Mouse (Mus musculus) ES-E14 (cell line): ENCODE measurements around the gene BC051665. TPM values are rescaled to one million over a fixed set of nuclear protein-coding genes. Genes with fewer than 3 reads are reported as not detected.
A peak's percentile ranks its signal among the peaks of the same experiment; 100 is the strongest.

ENCODE experiments used
- DNase-seq: peaks from one replicate; pipeline ENCODE4 v3.0.0-alpha.2; 2013; ENCODE audit warnings: low read depth, low spot score
- H3K27ac ChIP-seq: 2 replicates; pipeline ENCODE4 v1.5.1; 2012; ENCODE audit warnings: low read depth, mild to moderate bottlenecking, low read length, moderate library complexity, mixed read lengths; ENCODE audit not compliant: poor library complexity, insufficient read depth, severe bottlenecking
- H3K36me3 ChIP-seq: 2 replicates; pipeline ENCODE4 v1.6.1; 2012; ENCODE audit warnings: mild to moderate bottlenecking, low read length, moderate library complexity, mixed read lengths; ENCODE audit not compliant: control insufficient read depth, poor library complexity, insufficient read depth, severe bottlenecking
- H3K4me1 ChIP-seq, 2 experiments: fragments of 150-350 bp in 1 of 2; sonication (generic) in 1 of 2; 2 replicates each; pipeline ENCODE4 v1.6.1; 2012; ENCODE audit warnings: low read length in 2 of 2, mild to moderate bottlenecking in 1 of 2, mixed read lengths in 1 of 2; ENCODE audit not compliant: control insufficient read depth in 2 of 2, insufficient read depth in 2 of 2, poor library complexity in 1 of 2
- H3K4me3 ChIP-seq, 2 experiments: fragments of 150-350 bp in 1 of 2; sonication (generic) in 1 of 2; 2 replicates each; pipeline ENCODE4 v1.5.1; 2012; ENCODE audit warnings: low read length in 2 of 2, low read depth in 1 of 2, mild to moderate bottlenecking in 1 of 2, mixed read lengths in 1 of 2; ENCODE audit not compliant: insufficient read depth in 1 of 2, poor library complexity in 1 of 2, severe bottlenecking in 1 of 2
- H3K9ac ChIP-seq: 2 replicates; pipeline ENCODE4 v1.6.1; 2012; ENCODE audit warnings: low read depth, mild to moderate bottlenecking, low read length, mixed read lengths; ENCODE audit not compliant: poor library complexity, insufficient read depth, severe bottlenecking
- H3K9me3 ChIP-seq: fragments of 150-350 bp; sonication (generic); 2 replicates; pipeline ENCODE4 v1.6.1; 2012; ENCODE audit warnings: low read depth, mild to moderate bottlenecking, low read length; ENCODE audit not compliant: control insufficient read depth, insufficient read depth
- CHD2 ChIP-seq: IDR thresholded peaks from 2 replicates; pipeline ENCODE4 v1.6.1; 2014; ENCODE audit warnings: mild to moderate bottlenecking, low read depth, low read length, inconsistent platforms
- HCFC1 ChIP-seq: IDR thresholded peaks from 2 replicates; pipeline ENCODE4 v1.6.1; 2012; ENCODE audit warnings: low read length, inconsistent platforms, borderline replicate concordance; ENCODE audit not compliant: insufficient read depth
- MAFK ChIP-seq: IDR thresholded peaks from 2 replicates; pipeline ENCODE4 v1.6.1; 2014; ENCODE audit warnings: mild to moderate bottlenecking, low read depth, low read length, inconsistent platforms; ENCODE audit not compliant: insufficient read depth
- ZC3H11A ChIP-seq: IDR thresholded peaks from 2 replicates; pipeline ENCODE4 v1.6.1; 2012; ENCODE audit warnings: low read depth, mild to moderate bottlenecking, inconsistent platforms, low read length, borderline replicate concordance
- ZNF384 ChIP-seq: IDR thresholded peaks from 2 replicates; pipeline ENCODE4 v1.6.1; 2012; ENCODE audit warnings: low read depth, low read length, inconsistent platforms
- in situ Hi-C, 2 experiments: fragments of 600-800 bp; cut with MboI; formaldehyde crosslinking; loops; one replicate each; pipeline ENCODE4 v1.15.1; 2025; ENCODE audit warnings: low sequenced_read_pairs in 2 of 2, inconsistent platforms in 1 of 2; ENCODE audit not compliant: unreplicated experiment in 2 of 2
- total RNA-seq: library from RNA; depleted of rRNA; stranded (reverse); fragments of 300-350 nt; gene quantifications from 2 replicates; pipeline ENCODE4 v1.2.3, GENCODE M21; 2012; rRNA removed

Gene BC051665
- total RNA-seq, 1 experiment = not detected

- H3K9me3 ChIP-seq = no peaks in the 10 kb centered on the region
- H3K36me3 ChIP-seq = peaks cover 4% of the 10 kb centered on the region; the same call in 1 of the 2 replicates
- in situ Hi-C loops = no loop called here
- peak overlapping the region in 1 of 2 experiments; percentile 18; a peak in 2 of 4 replicates for H3K4me3 ChIP-seq
- no peak overlapping the region for H3K9ac ChIP-seq
- H3K27ac ChIP-seq = no peak overlapping the region
- TF ChIP-seq ZNF384 (no peak), MAFK (no peak), HCFC1 (no peak), CHD2 (no peak), ZC3H11A (no peak)
- H3K4me1 ChIP-seq = peaks cover 0 to 5% of the 10 kb centered on the region in 2 experiments; a peak in 1 of 4 replicates
- peak; percentile 90 for DNase-seq
Observed at GRCm38 (mm10) chr13:60737632-60738324, 48.4 kb downstream of the BC051665 start.

- TF ChIP-seq MAFK = no peak
- H3K9me3 ChIP-seq = no peaks in the 10 kb centered on the region
- in situ Hi-C loops = no loop called here
Observed at GRCm38 (mm10) chr13:60736421-60737105, 49.6 kb downstream of the BC051665 start.

GRCm38 (mm10) chr13:60735306-60735705 lies 50.9 kb downstream of the BC051665 start:
- DNase-seq = no peak
- Histone ChIP-seq H3K27ac (no peak overlapping the region), H3K9ac (no peak overlapping the region), H3K36me3 (peaks cover 6% of the 10 kb centered on the region; the same call in 1 of the 2 replicates), H3K9me3 (no peaks in the 10 kb centered on the region), H3K4me3 (no peak overlapping the region), H3K4me1 (peaks cover 0 to 5% of the 10 kb centered on the region in 2 experiments; a peak in 1 of 4 replicates)
- in situ Hi-C loops = no loop called here
- no peak for TF ChIP-seq MAFK
- TF ChIP-seq CHD2 = no peak
- no peak for TF ChIP-seq ZC3H11A
- TF ChIP-seq HCFC1 = no peak
- TF ChIP-seq ZNF384 = no peak

More at GRCm38 (mm10) chr13:60736421-60737105, 49.6 kb downstream of the BC051665 start:
- H3K27ac ChIP-seq = no peak overlapping the region
- peaks cover 0 to 5% of the 10 kb centered on the region in 2 experiments; a peak in 1 of 4 replicates for H3K4me1 ChIP-seq
- no peak for DNase-seq
- H3K36me3 ChIP-seq = peaks cover 4% of the 10 kb centered on the region; the same call in 1 of the 2 replicates
- no peak overlapping the region for H3K9ac ChIP-seq
- H3K4me3 ChIP-seq = no peak overlapping the region

Other genes with a start within 250 kb of the BC051665 start
- gene Dapk1, start 184.4 kb downstream of the BC051665 start, total RNA-seq = 18.2 and 19.9 TPM in 2 replicates
- not detected in 2 replicates for gene Ctsll3, start 16.5 kb upstream of the BC051665 start, total RNA-seq
- gene 4930486L24Rik, start 78.1 kb upstream of the BC051665 start, total RNA-seq = 1.6 and 2.9 TPM in 2 replicates
- 0.53 TPM in 1 of 2 replicates, not detected in the other for gene Gm49392, start 110.5 kb upstream of the BC051665 start, total RNA-seq
- gene Ctla2b, start 111.1 kb upstream of the BC051665 start, total RNA-seq = 0.67 TPM in 1 of 2 replicates, not detected in the other
- gene Tpbpb, start 118.5 kb upstream of the BC051665 start, total RNA-seq = not detected in 2 replicates
- not detected in 2 replicates for gene Gm49393, start 149.2 kb upstream of the BC051665 start, total RNA-seq
- 0.26 and 1.5 TPM in 2 replicates for gene Gm49391, start 150.2 kb upstream of the BC051665 start, total RNA-seq
- gene Ctla2a, start 150.3 kb upstream of the BC051665 start, total RNA-seq = 2.0 and 10.2 TPM in 2 replicates
- gene Tpbpa, start 155.6 kb upstream of the BC051665 start, total RNA-seq = 0.98 TPM in 1 of 2 replicates, not detected in the other
- gene Ctsj, start 219.6 kb upstream of the BC051665 start, total RNA-seq = 2.4 TPM in 1 of 2 replicates, not detected in the other